Mouse (Mus musculus) liver, embryonic 15.5 days (tissue): ENCODE measurements around the gene Zfp369. TPM values are rescaled to one million over a fixed set of nuclear protein-coding genes. Genes with fewer than 3 reads are reported as not detected.
"Not testable (repeated sequence)": the region's sequence is repeated elsewhere in the genome, so short reads cannot be mapped to it uniquely, and the experiment has no call there.

Source experiments
- ATAC-seq: fragments of 200-750 bp; cut with Nextera tagmentation; 2 replicates; pipeline ENCODE4 v1.8.0; 2017; ENCODE audit warnings: moderate number of reproducible peaks, mild to moderate bottlenecking, moderate library complexity; ENCODE audit not compliant: insufficient read depth
- H3K27ac ChIP-seq: fragments of 300-500 bp; sonication (generic); replicated peaks from 2 replicates; pipeline ENCODE4 v1.5.1; 2015; ENCODE audit warnings: mild to moderate bottlenecking, inconsistent platforms
- H3K27me3 ChIP-seq: fragments of 300-500 bp; sonication (generic); 2 replicates; pipeline ENCODE4 v1.6.1; 2015; ENCODE audit warnings: mild to moderate bottlenecking, inconsistent platforms
- H3K36me3 ChIP-seq: fragments of 300-500 bp; sonication (generic); replicated peaks from 2 replicates; pipeline ENCODE4 v1.6.1; 2015; ENCODE audit warnings: moderate library complexity, mild to moderate bottlenecking, inconsistent platforms
- H3K4me1 ChIP-seq: fragments of 300-500 bp; sonication (generic); replicated peaks from 2 replicates; pipeline ENCODE4 v1.6.1; 2015; ENCODE audit warnings: inconsistent platforms
- H3K4me2 ChIP-seq: fragments of 300-500 bp; sonication (generic); 2 replicates; pipeline ENCODE4 v1.6.1; 2015; ENCODE audit warnings: moderate library complexity, mild to moderate bottlenecking, inconsistent platforms
- H3K4me3 ChIP-seq: fragments of 300-500 bp; sonication (generic); replicated peaks from 2 replicates; pipeline ENCODE4 v1.5.1; 2015; ENCODE audit warnings: mild to moderate bottlenecking, inconsistent platforms
- H3K9ac ChIP-seq: fragments of 300-500 bp; sonication (generic); 2 replicates; pipeline ENCODE4 v1.6.1; 2015; ENCODE audit warnings: moderate library complexity, mild to moderate bottlenecking, inconsistent platforms
- H3K9me3 ChIP-seq: fragments of 300-500 bp; sonication (generic); replicated peaks from 2 replicates; pipeline ENCODE4 v1.6.1; 2016; ENCODE audit warnings: inconsistent platforms
- WGBS: fragments of 180-500 bp; shearing (Covaris S2); methylation state at CpG from one replicate; pipeline ENCODE4 v1.1.7; 2015; ENCODE audit warnings: mixed read lengths; ENCODE audit not compliant: insufficient replicate concordance; 5-methylcytosine and 5-hydroxymethylcytosine counted together
- polyA plus RNA-seq: library from polyadenylated mRNA; unstranded; fragments of >200 nt; fragmentation: Nextera tagmentation; extraction: Ambion mirVana; gene quantifications from 2 replicates; pipeline ENCODE4 v1.2.1, GENCODE M21; 2015

The Zfp369 gene
- polyA plus RNA-seq, 1 experiment from 2014 or later = 3.4 TPM

- H3K4me2 ChIP-seq = peak overlapping the region; percentile 75
- 0 out of 2 replicates have a peak, but pooled peaks cover 2% of the 10 kb centered on the region for H3K36me3 ChIP-seq
- H3K9me3 ChIP-seq = no peaks in the 10 kb centered on the region
- peak overlapping the region; percentile 78 for H3K9ac ChIP-seq
- H3K27me3 ChIP-seq = no peaks in the 10 kb centered on the region
- H3K4me1 ChIP-seq = peaks cover 24% of the 10 kb centered on the region
- H3K27ac ChIP-seq = peak overlapping the region; percentile 86
- WGBS = 6% methylated on average over 9 of the region's 9 CpGs
- peak overlapping the region; percentile 71 for H3K4me3 ChIP-seq
- ATAC-seq = 0 out of 2 replicates have a peak, but pooled peaks have one; percentile 8
Measured at GRCm38 (mm10) chr13:65277994-65278382, 626 bp upstream of the Zfp369 start.

- H3K27ac ChIP-seq = no peak overlapping the region
- no peaks in the 10 kb centered on the region for H3K27me3 ChIP-seq
- H3K36me3 ChIP-seq = peaks cover 54% of the 10 kb centered on the region
- H3K4me2 ChIP-seq = no peak overlapping the region
- no peaks in the 10 kb centered on the region for H3K4me1 ChIP-seq
- H3K4me3 ChIP-seq = no peak overlapping the region
- H3K9ac ChIP-seq = no peak overlapping the region
- no peaks in the 10 kb centered on the region for H3K9me3 ChIP-seq
- WGBS = 69% methylated on average over 2 of the region's 2 CpGs
- ATAC-seq = no peak
Measured at GRCm38 (mm10) chr13:65286771-65287170, 8.2 kb downstream of the Zfp369 start.

- peaks cover 5% of the 10 kb centered on the region; the same call in 1 of the 2 replicates for H3K9me3 ChIP-seq
- no peak overlapping the region for H3K4me2 ChIP-seq
- 83% methylated on average over 4 of the region's 4 CpGs for WGBS
- peaks cover 62% of the 10 kb centered on the region for H3K36me3 ChIP-seq
- no peak overlapping the region for H3K9ac ChIP-seq
- no peak for ATAC-seq
- no peaks in the 10 kb centered on the region for H3K27me3 ChIP-seq
- no peaks in the 10 kb centered on the region for H3K4me1 ChIP-seq
- H3K27ac ChIP-seq = no peak overlapping the region
- no peak overlapping the region for H3K4me3 ChIP-seq
Measured at GRCm38 (mm10) chr13:65296354-65296753, 17.7 kb downstream of the Zfp369 start.

GRCm38 (mm10) chr13:65310849-65311248, 32.2 kb downstream of the Zfp369 start:
- not testable (repeated sequence) for H3K9me3 ChIP-seq, H3K36me3 ChIP-seq, ATAC-seq, H3K9ac ChIP-seq, H3K27me3 ChIP-seq, H3K27ac ChIP-seq, H3K4me1 ChIP-seq
- 28% methylated on average over 12 of the region's 12 CpGs for WGBS
- peak overlapping the region; percentile 44 for H3K4me2 ChIP-seq
- H3K4me3 ChIP-seq = peak overlapping the region; percentile 20

- H3K4me2 ChIP-seq = peak overlapping the region; percentile 44
- H3K9ac ChIP-seq = no peak overlapping the region
- 28% methylated on average over 27 of the region's 27 CpGs for WGBS
- no peaks in the 10 kb centered on the region for H3K27me3 ChIP-seq
- no peaks in the 10 kb centered on the region for H3K4me1 ChIP-seq
- no peak overlapping the region for H3K4me3 ChIP-seq
- H3K36me3 ChIP-seq = no peaks in the 10 kb centered on the region
- H3K9me3 ChIP-seq = no peaks in the 10 kb centered on the region
- H3K27ac ChIP-seq = no peak overlapping the region
- ATAC-seq = no peak
Measured at GRCm38 (mm10) chr13:65311311-65311755, 32.7 kb downstream of the Zfp369 start.

GRCm38 (mm10) chr13:65311826-65312225, 33.2 kb downstream of the Zfp369 start:
- H3K9me3 ChIP-seq = no peaks in the 10 kb centered on the region
- no peaks in the 10 kb centered on the region for H3K27me3 ChIP-seq
- H3K27ac ChIP-seq = no peak overlapping the region
- H3K9ac ChIP-seq = no peak overlapping the region
- no peaks in the 10 kb centered on the region for H3K4me1 ChIP-seq
- no peak for ATAC-seq
- 76% methylated on average over 9 of the region's 9 CpGs for WGBS
- H3K36me3 ChIP-seq = no peaks in the 10 kb centered on the region
- H3K4me3 ChIP-seq = no peak overlapping the region
- H3K4me2 ChIP-seq = no peak overlapping the region

- WGBS = 41% methylated on average over 5 of the region's 5 CpGs
- ATAC-seq, H3K27me3 ChIP-seq: not testable (repeated sequence)
Measured at GRCm38 (mm10) chr13:65348501-65348900, 69.9 kb downstream of the Zfp369 start.

GRCm38 (mm10) chr13:65351768-65352167, 73.2 kb downstream of the Zfp369 start:
- H3K9me3 ChIP-seq, ATAC-seq, H3K27ac ChIP-seq, H3K4me1 ChIP-seq, H3K27me3 ChIP-seq, H3K9ac ChIP-seq, H3K4me3 ChIP-seq, H3K36me3 ChIP-seq: not testable (repeated sequence)
- H3K4me2 ChIP-seq = peak overlapping the region; percentile 27; the same call in 1 of the 2 replicates
- 6% methylated on average over 33 of the region's 33 CpGs for whole genome bisulfite sequencing

More at GRCm38 (mm10) chr13:65348501-65348900, 69.9 kb downstream of the Zfp369 start:
- not testable (repeated sequence) for H3K9me3 ChIP-seq, H3K9ac ChIP-seq, H3K4me2 ChIP-seq, H3K4me3 ChIP-seq, H3K27ac ChIP-seq, H3K4me1 ChIP-seq, H3K36me3 ChIP-seq

Other genes starting within 250 kb of the Zfp369 start
- not detected in 2 replicates for gene Spata31d1c, start 245.8 kb upstream of the Zfp369 start, polyA plus RNA-seq
- gene Prss47, start 226.1 kb upstream of the Zfp369 start, polyA plus RNA-seq = not detected in 2 replicates
- gene Mfsd14b, start 165.8 kb upstream of the Zfp369 start, polyA plus RNA-seq = 41.9 and 45.0 TPM in 2 replicates
- not detected in 2 replicates for gene Olfr465-ps1, start 140.7 kb upstream of the Zfp369 start, polyA plus RNA-seq
- gene Olfr466, start 128.6 kb upstream of the Zfp369 start, polyA plus RNA-seq = not detected in 2 replicates
- not detected in 2 replicates for gene Nlrp4f, start 72.8 kb upstream of the Zfp369 start, polyA plus RNA-seq
- not detected in 2 replicates for gene Gm10775, start 19.3 kb upstream of the Zfp369 start, polyA plus RNA-seq
- gene Gm10139, start 233.9 kb downstream of the Zfp369 start, polyA plus RNA-seq = not detected in 2 replicates